Mouse (Mus musculus) G1E (cell line): ENCODE data around the gene Ctcfl.

Source experiments
- CTCF ChIP-seq: IDR thresholded peaks from 2 replicates; pipeline ENCODE4 v1.5.1; 2012; ENCODE audit warnings: low read depth, low read length, inconsistent platforms, mixed read lengths
- GATA1 ChIP-seq: IDR thresholded peaks from 2 replicates; pipeline ENCODE4 v1.6.1; 2012; ENCODE audit warnings: borderline replicate concordance, low read length, inconsistent platforms, mixed read lengths
- GATA2 ChIP-seq: IDR thresholded peaks from 2 replicates; pipeline ENCODE4 v1.6.1; 2012; ENCODE audit warnings: low read depth, low read length, inconsistent platforms, borderline replicate concordance
- POLR2AphosphoS5 ChIP-seq: IDR thresholded peaks from 2 replicates; pipeline ENCODE4 v1.6.1; 2012; ENCODE audit warnings: low read depth, low read length, inconsistent platforms; ENCODE audit not compliant: insufficient replicate concordance
- TAL1 ChIP-seq: conservative IDR thresholded peaks from 2 replicates; pipeline ENCODE4 v1.6.1; 2012; ENCODE audit warnings: low read depth, low read length, inconsistent platforms, mixed read lengths

- TF ChIP-seq CTCF (no peak), GATA1 (no peak), POLR2AphosphoS5 (no peak), TAL1 (no peak), GATA2 (no peak)
Measured at GRCm38 (mm10) chr2:173138323-173139239, 19.3 kb upstream of the Ctcfl start.
